Mouse (Mus musculus): ENCODE results near the gene Tcl1b1.
"Not testable (repeated sequence)": the region's sequence is repeated elsewhere in the genome, so short reads cannot be mapped to it uniquely, and the experiment has no call there.

Gene Tcl1b1

DNA sequence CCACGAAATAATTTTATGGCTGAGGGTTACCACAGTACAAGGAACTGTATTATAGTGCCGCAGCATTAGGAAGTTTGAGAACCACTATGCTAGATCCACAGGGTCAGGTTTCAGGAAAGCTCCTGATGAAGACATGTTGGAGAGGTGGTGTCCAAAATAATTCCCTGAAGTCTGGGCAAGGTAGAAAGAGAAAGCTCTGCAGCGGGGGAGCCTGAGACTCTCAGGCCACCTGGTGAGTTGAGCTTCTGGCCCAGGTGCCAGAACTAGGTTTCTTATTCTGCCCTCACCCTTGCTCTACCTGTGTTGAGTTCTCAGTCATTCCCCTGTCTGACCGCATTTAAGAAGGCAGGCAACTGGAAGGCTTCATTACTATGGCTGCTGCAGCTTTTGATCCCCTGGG, at the start of gene Tcl1b1:
Gene Tcl1b1, plus strand, starts transcription at position 301 of the 400 bp plus-strand sequence.
- no peak for DNase-seq (ENCODE audit: low read depth, low spot score)

DNA sequence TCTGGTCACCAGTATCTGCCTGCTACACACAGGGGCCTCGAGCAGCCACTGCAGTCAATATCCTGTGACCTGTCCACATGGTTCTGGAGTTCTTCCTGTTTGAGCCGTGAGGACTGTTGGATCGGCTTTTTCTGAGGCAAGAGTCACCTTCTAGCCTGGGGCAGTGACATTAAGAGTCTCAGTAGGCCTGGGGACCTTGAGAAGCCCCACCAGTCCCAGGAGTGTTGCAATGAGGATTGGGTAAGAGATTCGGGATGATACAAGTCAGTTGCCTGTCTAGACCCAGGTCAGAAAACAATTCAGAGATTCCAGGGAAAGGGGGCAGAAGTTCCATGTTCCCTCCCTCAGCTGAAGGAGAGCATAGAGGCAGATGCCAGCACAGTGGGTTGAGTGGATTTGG, 49.7 kb upstream of the Tcl1b1 start:
- no peak for DNase-seq (ENCODE audit: low read depth, low spot score)

DNA sequence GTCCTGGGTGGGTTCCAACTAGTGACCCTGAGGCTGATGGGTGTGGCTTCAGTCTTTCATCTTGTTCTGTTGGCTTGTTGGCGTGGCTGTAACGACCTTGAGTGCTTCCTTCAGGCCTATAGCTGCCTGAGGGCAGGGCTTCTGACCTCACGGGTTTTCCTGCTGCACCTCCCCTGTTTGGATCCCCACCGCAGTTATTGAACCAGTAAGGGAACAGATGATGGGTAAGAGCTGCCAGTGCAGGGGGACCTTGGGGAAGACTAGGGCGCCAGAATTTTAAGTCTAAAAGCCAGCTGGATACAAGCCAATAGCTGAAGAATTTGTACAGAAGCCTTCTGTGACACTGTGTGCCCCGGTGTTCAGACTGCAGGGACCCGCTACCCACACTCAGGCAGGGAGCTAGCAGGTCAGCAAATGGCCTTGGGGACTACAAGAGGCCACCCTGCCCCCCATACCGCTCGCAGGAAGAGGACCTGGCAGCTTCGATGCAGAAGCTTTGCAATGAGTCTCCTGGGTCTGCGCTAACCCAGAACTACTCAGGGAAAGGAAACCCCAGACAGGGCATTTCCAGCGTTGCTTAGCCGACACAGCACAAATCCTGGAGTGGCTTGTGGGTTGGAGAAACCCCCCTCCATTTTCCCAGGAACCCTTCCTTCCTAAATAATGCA, 47.0 kb upstream of the Tcl1b1 start:
- DNase-seq (ENCODE audit: low read depth, low spot score): no peak

DNA sequence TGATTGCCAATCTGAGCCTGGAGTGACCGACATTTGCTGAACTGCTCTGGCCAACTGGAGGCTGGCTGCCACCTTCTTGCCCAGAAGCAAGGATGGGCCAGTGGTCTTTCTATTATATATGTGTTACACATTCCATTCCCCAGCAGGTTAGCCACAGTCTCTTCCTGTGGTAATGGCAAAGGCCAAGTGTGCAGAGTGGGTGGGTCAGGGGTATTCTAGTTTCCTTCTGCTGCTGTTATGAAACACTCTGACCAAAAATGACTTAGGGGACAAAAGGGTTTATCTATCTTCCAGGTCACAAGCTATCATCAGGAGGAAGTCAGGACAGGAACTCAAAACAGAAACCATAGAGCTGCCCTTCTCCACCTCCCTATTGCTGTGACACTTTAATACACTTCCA, 42.8 kb upstream of the Tcl1b1 start:
- DNase-seq (ENCODE audit: low read depth, low spot score): no peak

DNA sequence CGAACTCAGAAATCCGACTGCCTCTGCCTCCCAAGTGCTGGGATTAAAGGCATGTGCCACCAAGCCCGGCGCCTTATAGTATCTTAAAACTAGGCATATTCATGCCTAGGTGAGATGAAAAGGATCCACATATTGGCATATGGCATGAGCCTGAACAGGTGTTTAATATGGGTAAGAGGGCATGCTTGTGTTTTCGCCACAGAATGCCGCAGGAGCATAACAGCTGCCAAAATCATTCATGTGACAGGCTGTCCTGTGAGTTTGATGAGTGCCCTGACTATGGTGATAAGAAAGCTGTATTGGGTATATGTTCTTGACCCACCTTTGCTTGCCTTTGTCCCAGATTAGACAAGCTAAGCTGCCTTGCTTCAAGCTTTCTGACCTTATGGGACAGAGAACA, 34.1 kb upstream of the Tcl1b1 start:
- DNase-seq (ENCODE audit: low read depth, low spot score): no peak

DNA sequence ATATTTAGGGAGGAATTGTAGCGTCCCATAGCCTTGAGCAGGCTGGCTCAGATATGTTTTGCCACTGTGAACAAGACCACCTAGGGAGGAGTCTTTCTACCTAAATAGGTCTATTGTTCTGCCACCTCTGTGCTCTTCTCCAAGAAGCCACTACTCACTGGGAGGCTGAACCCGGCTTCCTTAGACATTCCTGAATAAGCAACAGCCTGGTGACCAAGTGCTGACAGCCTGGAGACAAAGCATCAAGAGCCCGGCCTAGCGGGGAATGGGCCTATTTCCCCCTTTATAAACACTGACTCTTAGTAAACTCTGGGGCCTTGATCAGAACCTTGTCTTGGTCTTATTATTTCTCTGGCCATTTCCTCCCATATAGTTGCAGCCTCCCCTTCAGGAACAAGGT, 33.0 kb upstream of the Tcl1b1 start:
- DNase-seq (ENCODE audit: low read depth, low spot score): no peak

DNA sequence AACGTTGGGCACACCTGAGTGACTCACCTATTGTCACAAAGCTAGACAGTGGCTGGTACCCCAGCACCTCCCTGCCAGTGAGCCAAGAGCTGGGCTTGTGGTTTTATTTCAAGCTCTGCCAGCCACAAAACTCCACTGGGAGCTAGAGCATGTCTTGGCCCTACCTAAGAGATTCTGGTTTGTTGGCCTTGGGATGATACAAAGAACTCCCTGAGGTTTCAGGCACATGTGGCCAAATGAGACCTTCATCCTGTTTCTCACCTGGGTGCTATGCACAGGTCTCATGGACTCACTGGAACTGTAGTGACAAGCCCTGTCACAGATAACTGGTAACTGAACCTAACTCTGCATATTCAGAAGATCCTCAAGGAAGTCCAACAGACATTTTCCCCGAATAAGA, 31.9 kb upstream of the Tcl1b1 start:
- DNase-seq (ENCODE audit: low read depth, low spot score): no peak

DNA sequence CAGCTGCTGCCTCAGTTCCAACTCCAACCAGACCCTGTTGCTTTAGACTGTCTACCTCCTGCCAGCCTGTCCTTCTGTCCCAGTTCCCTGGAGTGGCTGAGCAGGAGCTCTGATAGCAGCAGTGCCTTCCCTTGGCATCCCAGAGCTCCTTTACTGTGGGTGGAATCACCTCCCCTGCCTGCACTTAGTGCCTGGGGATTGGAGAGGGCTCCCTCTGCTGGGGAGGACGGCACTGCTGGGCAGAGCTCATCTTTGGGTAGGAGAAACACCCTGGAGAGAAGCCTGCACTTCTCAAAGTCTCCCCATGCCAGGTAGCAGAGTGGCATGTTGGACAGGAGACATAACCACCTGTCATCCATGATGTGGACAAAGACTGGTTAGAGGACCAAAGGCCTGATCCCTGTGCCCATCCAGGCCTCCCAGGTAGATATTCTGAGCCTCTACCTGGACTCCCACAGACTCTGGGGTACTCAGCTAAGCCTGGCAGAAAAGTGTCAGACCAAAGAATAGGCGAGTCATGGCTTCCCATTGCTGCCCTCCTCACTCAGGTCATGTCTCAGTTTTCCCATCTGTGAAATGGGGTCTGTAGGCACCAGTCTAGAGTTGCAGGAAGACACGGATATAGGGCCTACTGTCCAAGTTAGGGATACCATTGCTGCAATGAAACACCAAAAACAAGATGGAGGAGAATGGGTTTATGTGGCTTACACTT, 29.8 kb upstream of the Tcl1b1 start:
- not testable (repeated sequence) for DNase-seq (ENCODE audit: low read depth, low spot score)

DNA sequence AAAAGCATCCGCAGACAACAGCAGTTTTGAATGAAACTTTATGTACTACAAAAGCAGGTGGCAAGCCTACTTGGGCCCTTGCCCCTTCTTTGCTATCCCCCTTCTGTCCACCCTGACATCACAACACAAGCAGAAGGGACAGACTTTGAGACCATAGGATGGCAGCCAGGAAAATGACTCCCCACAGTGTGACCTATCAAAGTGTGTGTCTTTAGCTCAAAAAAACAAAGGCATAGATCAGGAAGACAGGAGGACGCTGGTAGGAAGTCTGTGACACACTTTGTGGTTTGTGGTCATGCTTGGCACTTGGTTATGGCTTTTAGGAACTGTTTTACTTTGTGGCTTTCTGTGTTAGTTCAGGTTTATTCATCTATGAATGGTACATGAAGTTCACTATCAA, 25.3 kb upstream of the Tcl1b1 start:
- not testable (repeated sequence) for DNase-seq (ENCODE audit: low read depth, low spot score)

DNA sequence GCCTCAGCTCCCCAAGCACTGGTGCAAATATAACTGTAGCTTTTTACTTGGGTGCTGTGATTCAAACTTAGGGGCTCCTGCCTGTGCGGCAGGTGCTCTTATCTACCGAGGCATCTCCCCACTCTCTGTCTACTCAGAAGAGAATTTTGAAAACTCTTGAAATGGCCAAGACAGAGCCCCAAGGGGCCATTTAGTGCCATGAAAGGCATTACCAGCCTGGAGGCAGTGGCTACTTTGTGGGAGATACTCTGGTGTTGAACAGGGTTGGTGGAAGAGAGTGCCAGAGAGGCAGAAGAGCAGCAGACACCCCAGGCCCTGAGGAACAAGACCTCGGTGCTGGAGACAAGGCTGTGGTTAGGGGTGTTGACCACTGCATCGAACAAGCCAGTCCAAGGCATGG, 24.7 kb upstream of the Tcl1b1 start:
- DNase-seq (ENCODE audit: low read depth, low spot score): not testable (repeated sequence)

DNA sequence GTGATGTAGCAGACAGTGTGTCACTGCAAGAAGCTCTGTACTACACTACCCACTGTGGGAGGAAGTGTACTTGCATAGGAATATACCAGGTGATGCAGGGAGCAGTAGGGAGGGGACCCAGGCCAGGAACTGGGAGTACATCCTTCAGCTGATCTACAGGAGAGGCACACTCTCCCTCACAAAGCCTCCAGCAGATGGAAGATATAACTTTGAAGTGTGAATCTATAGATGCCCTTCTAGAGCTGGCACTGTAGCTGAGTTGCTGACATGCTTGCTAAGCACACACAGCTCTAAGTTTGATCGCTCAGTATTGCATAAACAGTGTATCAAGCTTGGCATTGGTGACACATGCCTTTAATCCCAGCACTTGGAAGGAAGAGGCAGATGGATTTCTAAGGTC, 21.8 kb upstream of the Tcl1b1 start:
- DNase-seq (ENCODE audit: low read depth, low spot score): not testable (repeated sequence)

DNA sequence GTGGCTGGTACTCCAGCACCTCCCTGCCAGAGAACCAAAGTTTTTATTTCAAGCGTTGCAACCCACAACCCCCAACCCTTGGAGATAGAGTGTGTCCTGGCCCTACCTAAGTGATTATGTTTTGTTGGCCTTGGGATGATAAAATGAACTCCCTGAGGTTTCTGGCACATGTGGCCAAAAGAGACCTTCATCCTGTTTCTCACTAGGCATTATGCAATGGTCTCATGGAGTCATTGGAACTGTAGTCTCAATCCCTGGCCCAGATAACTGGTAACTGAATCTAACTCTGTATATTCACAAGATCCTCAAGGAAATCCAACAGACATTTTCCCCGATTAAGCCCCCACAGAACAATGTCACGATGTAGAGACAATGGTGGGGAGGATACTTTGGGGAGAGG, 16.4 kb upstream of the Tcl1b1 start:
- DNase-seq (ENCODE audit: low read depth, low spot score): no peak

DNA sequence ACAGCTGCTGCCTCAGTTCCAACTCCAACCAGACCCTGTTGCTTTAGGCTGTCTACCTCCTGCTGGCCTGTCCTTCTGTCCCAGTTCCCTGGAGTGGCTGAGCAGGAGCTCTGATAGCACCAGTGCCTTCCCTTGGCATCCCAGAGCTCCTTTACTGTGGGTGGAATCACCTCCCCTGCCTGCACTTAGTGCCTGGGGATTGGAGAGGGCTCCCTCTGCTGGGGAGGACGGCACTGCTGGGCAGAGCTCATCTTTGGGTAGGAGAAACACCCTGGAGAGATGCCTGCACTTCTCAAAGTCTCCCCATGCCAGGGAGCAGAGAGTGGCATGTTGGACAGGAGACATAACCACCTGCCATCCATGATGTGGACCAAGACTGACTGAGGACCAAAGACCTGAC, 14.6 kb upstream of the Tcl1b1 start:
- not testable (repeated sequence) for DNase-seq (ENCODE audit: low read depth, low spot score)

DNA sequence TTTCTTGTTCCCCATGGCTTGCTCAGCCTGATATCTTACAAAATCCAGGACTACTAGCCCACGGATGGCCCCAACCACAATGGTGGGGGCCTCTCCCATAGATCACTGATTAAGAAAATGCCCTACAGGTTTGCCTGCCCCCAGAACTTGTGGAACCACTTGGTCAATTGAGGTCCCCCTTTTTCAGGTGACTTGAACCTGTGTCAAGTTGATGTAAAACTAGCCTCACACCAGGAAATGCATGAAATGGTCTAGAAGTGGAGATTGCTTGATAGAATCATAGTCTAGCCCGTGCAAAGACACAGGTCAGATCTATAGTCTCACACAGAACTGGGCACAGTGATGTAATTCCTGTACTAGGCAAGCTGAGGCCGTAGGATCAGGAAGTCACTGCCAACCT, 13.8 kb upstream of the Tcl1b1 start, which contains the start of gene Tcl1b2:
Gene Tcl1b2, plus strand, starts transcription at position 301 of the 400 bp plus-strand sequence.
- no peak for DNase-seq (ENCODE audit: low read depth, low spot score)

DNA sequence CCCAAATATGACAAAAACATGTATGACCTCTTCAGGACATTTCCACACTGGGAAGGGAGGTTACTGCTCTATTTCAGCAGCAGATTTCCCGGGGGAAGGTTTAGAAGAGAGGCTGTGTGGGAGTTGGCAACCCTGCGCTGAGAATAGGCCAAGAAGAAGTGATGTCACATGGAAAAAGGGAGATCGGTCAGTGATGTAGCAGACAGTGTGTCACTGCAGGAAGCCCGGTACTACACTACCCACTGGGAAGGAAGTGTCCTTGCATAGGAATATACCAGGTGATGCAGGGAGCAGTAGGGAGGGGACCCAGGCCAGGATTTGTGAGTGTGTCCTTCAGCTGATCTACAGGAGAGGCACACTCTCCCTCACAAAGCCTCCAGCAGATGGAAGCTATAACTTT, 4.2 kb upstream of the Tcl1b1 start:
- not testable (repeated sequence) for DNase-seq (ENCODE audit: low read depth, low spot score)

DNA sequence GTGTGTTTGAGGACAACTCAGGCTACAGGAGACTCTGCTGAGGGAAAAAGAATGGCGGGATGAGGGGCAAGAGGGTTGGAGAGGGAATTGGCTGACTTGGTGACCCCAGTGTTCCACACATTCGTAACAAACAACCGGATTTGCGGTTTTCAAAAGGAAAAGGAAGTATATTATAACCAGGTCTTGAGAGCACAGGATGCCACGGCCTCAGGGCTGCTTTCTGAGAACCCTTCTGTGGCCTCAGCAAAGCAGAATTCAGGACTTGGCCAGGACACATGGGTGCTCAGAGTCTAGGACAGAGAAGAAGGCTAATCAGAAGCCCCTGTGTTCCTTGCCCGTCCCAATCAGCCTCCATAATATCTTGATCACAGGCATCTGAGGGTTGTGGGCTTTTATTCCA, 648 bp upstream of the Tcl1b1 start:
- DNase-seq (ENCODE audit: low read depth, low spot score): no peak

DNA sequence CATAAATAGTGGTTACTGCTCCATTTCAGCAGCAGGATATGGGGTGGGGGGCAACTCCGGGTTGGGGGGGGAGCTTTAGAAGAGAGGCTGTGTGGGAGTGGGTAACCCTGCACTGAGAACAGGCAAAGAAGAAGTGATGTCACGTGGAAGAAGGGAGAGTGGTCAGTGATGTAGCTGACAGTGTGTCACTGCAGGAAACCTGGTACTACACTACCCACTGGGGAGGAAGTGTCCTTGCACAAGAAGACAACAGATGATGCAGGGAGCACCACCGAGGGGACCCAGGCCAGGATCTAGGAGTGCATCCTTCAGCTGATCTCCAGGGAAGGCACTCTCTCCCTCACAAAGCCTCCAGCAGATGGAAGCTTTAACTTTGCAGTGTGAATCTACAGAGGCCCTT, 7.2 kb downstream of the Tcl1b1 start:
- no peak for DNase-seq (ENCODE audit: low read depth, low spot score)

DNA sequence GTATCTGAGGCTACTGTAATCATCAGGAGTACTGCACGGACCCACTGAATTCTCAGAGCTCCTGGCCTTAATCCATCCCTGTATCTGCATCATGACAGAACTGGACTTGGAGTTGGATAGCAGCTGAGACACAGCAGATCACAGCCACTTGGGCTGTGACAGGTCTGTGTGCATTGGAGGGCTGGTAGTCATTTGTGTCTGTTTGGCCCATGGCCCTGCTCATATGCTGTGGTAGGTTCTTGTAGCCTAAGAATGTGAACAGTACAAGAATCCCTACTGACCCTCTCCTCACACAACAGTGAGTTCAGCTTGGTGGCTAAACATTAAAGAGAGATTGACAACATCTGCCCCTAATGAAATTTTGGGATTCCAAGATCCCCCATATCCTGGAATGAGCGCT, 13.9 kb downstream of the Tcl1b1 start:
- DNase-seq (ENCODE audit: low read depth, low spot score): no peak

DNA sequence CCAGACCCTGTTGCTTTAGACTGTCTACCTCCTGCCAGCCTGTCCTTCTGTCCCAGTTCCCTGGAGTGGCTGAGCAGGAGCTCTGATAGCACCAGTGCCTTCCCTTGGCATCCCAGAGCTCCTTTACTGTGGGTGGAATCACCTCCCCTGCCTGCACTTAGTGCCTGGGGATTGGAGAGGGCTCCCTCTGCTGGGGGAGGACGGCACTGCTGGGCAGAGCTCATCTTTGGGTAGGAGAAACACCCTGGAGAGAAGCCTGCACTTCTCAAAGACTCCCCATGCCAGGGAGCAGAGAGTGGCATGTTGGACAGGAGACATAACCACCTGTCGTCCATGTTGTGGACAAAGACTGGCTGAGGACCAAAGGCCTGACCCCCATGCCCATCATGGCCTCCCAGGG, 14.8 kb downstream of the Tcl1b1 start:
- DNase-seq (ENCODE audit: low read depth, low spot score): not testable (repeated sequence)

DNA sequence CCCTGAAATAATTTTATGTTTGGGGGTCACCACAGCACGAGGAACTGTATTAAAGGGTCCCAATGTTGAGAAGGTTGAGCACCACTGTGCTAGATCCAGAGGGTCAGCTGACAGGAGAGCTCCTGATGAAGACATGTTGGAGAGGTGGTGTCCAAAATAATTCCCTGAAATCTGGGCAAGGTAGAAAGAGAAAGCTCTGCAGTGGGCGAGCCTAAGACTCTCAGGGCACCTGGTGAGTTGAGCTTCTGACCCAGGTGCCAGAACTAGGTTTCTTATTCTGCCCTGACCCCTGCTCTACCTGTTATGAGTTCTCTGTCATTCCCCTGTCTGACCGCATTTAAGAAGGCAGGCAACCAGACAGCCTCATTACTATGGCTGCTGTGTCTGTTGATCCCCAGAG, 16.6 kb downstream of the Tcl1b1 start, which contains the start of gene Tcl1b5:
Gene Tcl1b5, plus strand, starts transcription at position 301 of the 400 bp plus-strand sequence.
- not testable (repeated sequence) for DNase-seq (ENCODE audit: low read depth, low spot score)

DNA sequence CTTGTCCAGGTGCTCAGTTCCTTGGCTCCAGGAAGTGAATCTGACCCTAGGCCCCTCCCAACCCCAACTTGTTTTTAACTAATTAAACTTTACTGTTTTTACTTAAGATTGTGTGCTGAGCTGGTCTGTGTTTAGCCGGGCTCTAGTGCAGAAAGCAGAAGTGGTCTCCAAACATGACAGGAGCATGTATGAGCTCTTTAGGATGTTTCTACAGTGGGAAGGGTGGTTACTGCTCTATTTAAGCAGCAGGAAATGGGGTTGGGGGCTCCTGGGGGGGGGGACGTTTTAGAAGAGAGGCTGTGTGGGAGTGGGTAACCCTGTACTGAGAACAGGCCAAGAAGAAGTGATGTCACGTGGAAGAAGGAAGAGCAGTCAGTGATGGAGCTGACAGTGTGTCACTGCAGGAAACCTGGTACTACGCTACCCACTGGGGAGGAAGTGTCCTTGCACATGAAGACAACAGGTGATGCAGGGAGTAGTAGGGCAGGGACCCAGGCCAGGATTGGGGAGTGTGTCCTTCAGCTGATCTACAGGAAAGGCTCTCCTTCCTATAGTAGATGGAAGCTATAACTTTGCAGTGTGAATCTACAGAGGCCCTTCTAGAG, 21.7 kb downstream of the Tcl1b1 start:
- not testable (repeated sequence) for DNase-seq (ENCODE audit: low read depth, low spot score)

DNA sequence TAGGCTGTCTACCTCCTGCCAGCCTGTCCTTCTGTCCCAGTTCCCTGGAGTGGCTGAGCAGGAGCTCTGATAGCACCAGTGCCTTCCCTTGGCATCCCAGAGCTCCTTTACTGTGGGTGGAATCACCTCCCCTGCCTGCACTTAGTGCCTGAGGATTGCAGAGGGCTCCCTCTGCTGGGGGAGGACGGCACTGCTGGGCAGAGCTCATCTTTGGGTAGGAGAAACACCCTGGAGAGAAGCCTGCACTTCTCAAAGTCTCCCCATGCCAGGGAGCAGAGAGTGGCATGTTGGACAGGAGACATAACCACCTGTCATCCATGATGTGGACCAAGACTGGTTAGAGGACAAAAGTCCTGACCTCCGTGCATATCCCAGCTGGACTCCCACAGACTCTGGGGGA, 29.5 kb downstream of the Tcl1b1 start:
- not testable (repeated sequence) for DNase-seq (ENCODE audit: low read depth, low spot score)

DNA sequence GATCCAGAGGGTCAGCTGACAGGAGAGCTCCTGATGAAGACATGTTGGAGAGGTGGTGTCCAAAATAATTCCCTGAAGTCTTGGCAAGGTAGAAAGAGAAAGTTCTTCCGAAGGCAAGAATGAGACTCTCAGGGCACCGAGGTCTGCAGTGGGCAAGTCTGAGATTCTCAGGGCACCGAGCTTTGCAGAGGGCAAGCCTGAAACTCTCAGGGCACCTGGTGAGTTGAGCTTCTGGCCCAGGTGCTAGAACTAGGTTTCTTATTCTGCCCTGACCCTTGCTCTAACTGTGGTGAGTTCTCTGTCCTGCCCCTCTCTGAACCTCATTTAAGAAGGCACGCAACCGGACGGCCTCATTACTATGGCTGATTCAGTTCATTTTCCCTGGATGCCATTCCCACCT, 31.3 kb downstream of the Tcl1b1 start, which contains the start of gene Tcl1b3:
Gene Tcl1b3, plus strand, starts transcription at position 301 of the 400 bp plus-strand sequence.
- DNase-seq (ENCODE audit: low read depth, low spot score): not testable (repeated sequence)

All from A20 (cell line).